Comparison of ENCODE assay signal across 18 mouse cellular contexts in the genomic region with DNA sequence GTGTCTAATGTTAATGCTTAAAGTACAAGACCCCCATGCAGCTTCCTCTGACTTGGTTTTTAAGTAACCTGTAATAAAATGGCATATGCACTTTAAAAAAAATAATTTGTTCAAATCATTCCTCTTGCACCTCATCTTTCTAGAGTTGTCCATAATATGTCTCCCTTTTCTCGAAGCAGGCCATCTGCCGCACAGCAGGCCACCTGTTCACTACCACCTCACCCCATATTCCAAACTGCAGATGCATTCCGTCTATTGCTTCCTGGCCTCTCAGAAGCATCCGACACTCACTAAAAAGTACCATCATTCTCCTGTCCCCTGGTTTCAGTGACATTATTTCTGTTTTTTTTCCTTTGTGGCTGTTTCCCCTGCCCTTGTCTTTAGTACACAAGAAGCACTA. TPM values are rescaled to one million over a fixed set of nuclear protein-coding genes. Genes with fewer than 3 reads are reported as not detected.
DNase-seq lines count a peak whose midpoint lies in the region.
"Had no signal": no experiment of that assay in that cellular context is flagged by ENCODE, and none has a peak within 500 bp of the region (broad histone marks: within the 10 kb centered on the region; RNA-seq: fewer than 3 reads in every experiment).

No protein-coding gene starts in this region.

- H3K27ac ChIP-seq in midbrain, embryonic 10.5 days (replicated peaks), result no peak overlapping the region
- H3K27ac ChIP-seq: embryonic facial prominence, embryonic 15.5 days; forebrain, embryonic 10.5 days; gastrocnemius, adult 2 months; hindbrain, embryonic 10.5 days; hindbrain, embryonic 14.5 days had no signal

- WGBS in midbrain, embryonic 10.5 days, result 95% methylated on average over 4 of the region's 4 CpGs

- no peaks in the 10 kb centered on the region for H3K9me3 ChIP-seq in midbrain, embryonic 10.5 days (replicated peaks)
- H3K9me3 ChIP-seq: embryonic facial prominence, embryonic 15.5 days; forebrain, embryonic 10.5 days; heart, embryonic 12.5 days; hindbrain, embryonic 10.5 days had no signal

- no peaks in the 10 kb centered on the region for H3K27me3 ChIP-seq in midbrain, embryonic 10.5 days (ENCODE audit: low read depth, poor library complexity, severe bottlenecking)
- H3K27me3 ChIP-seq: CH12.LX; embryonic facial prominence, embryonic 15.5 days; heart, embryonic 12.5 days; Patski had no signal

- H3K4me3 ChIP-seq in midbrain, embryonic 10.5 days, result no peak overlapping the region
- H3K4me3 ChIP-seq: embryonic facial prominence, embryonic 15.5 days; erythroblast, embryonic 14.5 days; forebrain, embryonic 10.5 days; gastrocnemius, adult 2 months; heart, embryonic 12.5 days; hindbrain, embryonic 10.5 days had no signal

- H3K36me3 ChIP-seq in midbrain, embryonic 10.5 days, result peaks cover 98% of the 10 kb centered on the region

- peak; percentile 77 for DNase-seq in brain, adult 2 months (ENCODE audit: low read depth, low spot score)
- peak; percentile 45 for DNase-seq in cerebellum, adult 11-12 months
- peak; percentile 47 for DNase-seq in cerebellum, adult 9-10 months
- DNase-seq in cerebellum, postnatal 25 days, result peak; percentile 48 to 64
- no peak for DNase-seq in midbrain, embryonic 10.5 days (ENCODE audit: low spot score)
- no peak for DNase-seq in left cerebral cortex, adult 8-10 months (ENCODE audit: low spot score in 2 of 2)
- DNase-seq in kidney, adult 8-10 months, result no peak
- DNase-seq: adrenal gland, postnatal 14 days; gastrocnemius, adult 2 months; gastrocnemius, postnatal 25 days had no signal

- no peaks in the 10 kb centered on the region for H3K4me1 ChIP-seq in midbrain, embryonic 10.5 days
- H3K4me1 ChIP-seq: embryonic facial prominence, embryonic 15.5 days; forebrain, embryonic 10.5 days; heart, embryonic 12.5 days; hindbrain, embryonic 10.5 days had no signal

RNA-seq across cellular contexts. Expression of gene Ppil3, which starts 20.3 kb away (rescaled TPM):
- polyA plus RNA-seq in midbrain, embryonic 10.5 days (2016; fragmentation: Nextera tagmentation; extraction: Ambion mirVana), result 57.4 and 62.5 TPM in 2 replicates
- 10 to 100 TPM; 27.1 to 32.2 (median 29.8) TPM for total RNA-seq in left cerebral cortex, adult 8-10 months (2022)

RNA-seq across cellular contexts. Expression of gene Nif3l1, which starts 20.6 kb away (rescaled TPM):
- 70.8 and 76.7 TPM in 2 replicates for polyA plus RNA-seq in midbrain, embryonic 10.5 days (2016; fragmentation: Nextera tagmentation; extraction: Ambion mirVana)
- 10 to 100 TPM; 15.6 to 19.3 (median 18.0) TPM for total RNA-seq in left cerebral cortex, adult 8-10 months (2022)

RNA-seq across cellular contexts. Expression of gene Orc2, which starts 39.3 kb away (rescaled TPM):
- polyA plus RNA-seq in midbrain, embryonic 10.5 days (2016; fragmentation: Nextera tagmentation; extraction: Ambion mirVana), result 41.9 and 50.9 TPM in 2 replicates
- total RNA-seq in left cerebral cortex, adult 8-10 months (2022), result 10 to 100 TPM; 27.0 to 33.9 (median 28.5) TPM

RNA-seq across cellular contexts. Expression of gene Clk1, which starts 41.7 kb away (rescaled TPM):
- 123 and 145 TPM in 2 replicates for polyA plus RNA-seq in midbrain, embryonic 10.5 days (2016; fragmentation: Nextera tagmentation; extraction: Ambion mirVana)
- 100 to 1,000 TPM in 3 of 4 experiments, 10 to 100 TPM in 1; 80.9 to 126 (median 112) TPM for total RNA-seq in left cerebral cortex, adult 8-10 months (2022)

Comparison
In these comparisons a context has a peak if more than half of its experiments do, and no peak if none do; other contexts are left out.
1. DNase-seq: peak in brain, adult 2 months (single experiment), cerebellum, adult 11-12 months (single experiment), cerebellum, adult 9-10 months (single experiment) and cerebellum, postnatal 25 days (2 of 2); none in midbrain, embryonic 10.5 days (single experiment), left cerebral cortex, adult 8-10 months (0 of 2) and kidney, adult 8-10 months (0 of 2).